Mouse (Mus musculus) MEL (cell line): ENCODE results near the gene Dnajc7. TPM values are rescaled to one million over a fixed set of nuclear protein-coding genes. Genes with fewer than 3 reads are reported as not detected.
"Not testable (repeated sequence)": the region's sequence is repeated elsewhere in the genome, so short reads cannot be mapped to it uniquely, and the experiment has no call there.

ENCODE experiments used
- DNase-seq: peaks from one replicate; pipeline ENCODE4 v3.0.0; 2011; ENCODE audit warnings: low read depth, low spot score
- H3K27ac ChIP-seq: 2 replicates; pipeline ENCODE4 v1.5.1; 2012; ENCODE audit warnings: low read depth, mild to moderate bottlenecking, control low read depth, low read length, moderate library complexity; ENCODE audit not compliant: control insufficient read depth
- H3K27me3 ChIP-seq, 2 experiments: fragments of 150-350 bp in 1 of 2; sonication (generic) in 1 of 2; 2 replicates each; pipeline ENCODE4 v1.6.1; 2012; ENCODE audit warnings: low read length in 2 of 2, mild to moderate bottlenecking in 2 of 2, improper control_type of control experiment in 1 of 2, moderate library complexity in 1 of 2; ENCODE audit not compliant: insufficient read depth in 2 of 2, control insufficient read depth in 1 of 2
- H3K36me3 ChIP-seq, 2 experiments: 2 replicates each; pipeline ENCODE4 v1.6.1; 2012 to 2014; ENCODE audit warnings: low read length in 2 of 2, improper control_type of control experiment in 1 of 2, inconsistent platforms in 1 of 2, mild to moderate bottlenecking in 1 of 2; ENCODE audit not compliant: insufficient read depth in 2 of 2, control insufficient read depth in 1 of 2
- H3K4me1 ChIP-seq, 2 experiments: fragments of 150-350 bp in 1 of 2; sonication (generic) in 1 of 2; 2 replicates each; pipeline ENCODE4 v1.6.1; 2012; ENCODE audit warnings: low read length in 2 of 2, improper control_type of control experiment in 1 of 2, mild to moderate bottlenecking in 1 of 2; ENCODE audit not compliant: insufficient read depth in 2 of 2, control insufficient read depth in 1 of 2
- H3K4me3 ChIP-seq, 2 experiments: fragments of 150-350 bp in 1 of 2; sonication (generic) in 1 of 2; 2 replicates each; pipeline ENCODE4 v1.5.1; 2012; ENCODE audit warnings: low read depth in 2 of 2, low read length in 2 of 2, mild to moderate bottlenecking in 2 of 2, moderate library complexity in 2 of 2, control low read depth in 1 of 2, improper control_type of control experiment in 1 of 2; ENCODE audit not compliant: control insufficient read depth in 1 of 2, insufficient read depth in 1 of 2
- H3K79me2 ChIP-seq: 2 replicates; pipeline ENCODE4 v1.6.1; 2012; ENCODE audit warnings: mild to moderate bottlenecking, low read length, moderate library complexity; ENCODE audit not compliant: control insufficient read depth, poor library complexity, insufficient read depth
- H3K9ac ChIP-seq: 2 replicates; pipeline ENCODE4 v1.6.1; 2012; ENCODE audit warnings: low read depth, mild to moderate bottlenecking, control low read depth, low read length, moderate library complexity; ENCODE audit not compliant: control insufficient read depth, poor library complexity, severe bottlenecking
- H3K9me3 ChIP-seq: fragments of 150-350 bp; sonication (generic); replicated peaks from 2 replicates; pipeline ENCODE4 v1.6.1; 2012; ENCODE audit warnings: mild to moderate bottlenecking, low read length, improper control_type of control experiment, moderate library complexity; ENCODE audit not compliant: insufficient read depth
- CHD2 ChIP-seq: IDR thresholded peaks from 2 replicates; pipeline ENCODE4 v1.6.1; 2011; ENCODE audit warnings: low read length, improper control_type of control experiment
- ELF1 ChIP-seq: IDR thresholded peaks from 2 replicates; pipeline ENCODE4 v1.6.1; 2014; ENCODE audit warnings: low read depth, mild to moderate bottlenecking, inconsistent platforms, low read length, improper control_type of control experiment, moderate library complexity
- EP300 ChIP-seq, 2 experiments: IDR thresholded peaks; 2 replicates each; pipeline ENCODE4 v1.6.1; 2011; ENCODE audit warnings: improper control_type of control experiment in 2 of 2, low read length in 2 of 2, low read depth in 1 of 2, mild to moderate bottlenecking in 1 of 2
- ETS1 ChIP-seq: IDR thresholded peaks from 2 replicates; pipeline ENCODE4 v1.6.1; 2012; ENCODE audit warnings: low read depth, mild to moderate bottlenecking, inconsistent platforms, low read length, improper control_type of control experiment, moderate library complexity
- GABPA ChIP-seq: IDR thresholded peaks from 2 replicates; pipeline ENCODE4 v1.6.1; 2012; ENCODE audit warnings: low read depth, mild to moderate bottlenecking, inconsistent platforms, low read length, improper control_type of control experiment, moderate library complexity
- GATA1 ChIP-seq: IDR thresholded peaks from 2 replicates; pipeline ENCODE4 v1.6.1; 2011; ENCODE audit warnings: low read depth, low read length, improper control_type of control experiment
- HCFC1 ChIP-seq: IDR thresholded peaks from 2 replicates; pipeline ENCODE4 v1.6.1; 2012; ENCODE audit warnings: low read depth, mild to moderate bottlenecking, inconsistent platforms, low read length, improper control_type of control experiment, moderate library complexity
- MAX ChIP-seq: IDR thresholded peaks from 2 replicates; pipeline ENCODE4 v1.6.1; 2011; ENCODE audit warnings: low read length, improper control_type of control experiment
- MEF2A ChIP-seq: IDR thresholded peaks from 2 replicates; pipeline ENCODE4 v1.6.1; 2014; ENCODE audit warnings: low read depth, mild to moderate bottlenecking, inconsistent platforms, low read length, improper control_type of control experiment; ENCODE audit not compliant: poor library complexity, insufficient replicate concordance, severe bottlenecking; ENCODE audit errors: extremely low read depth
- MXI1 ChIP-seq: IDR thresholded peaks from 2 replicates; pipeline ENCODE4 v1.6.1; 2011; ENCODE audit warnings: mild to moderate bottlenecking, low read depth, low read length, improper control_type of control experiment
- MYB ChIP-seq: IDR thresholded peaks from 2 replicates; pipeline ENCODE4 v1.6.1; 2011; ENCODE audit warnings: mild to moderate bottlenecking, low read depth, low read length, improper control_type of control experiment
- MYC ChIP-seq: IDR thresholded peaks from 2 replicates; pipeline ENCODE4 v1.6.1; 2011; ENCODE audit warnings: low read depth, mild to moderate bottlenecking, low read length, improper control_type of control experiment, moderate library complexity
- NRF1 ChIP-seq: IDR thresholded peaks from 2 replicates; pipeline ENCODE4 v1.6.1; 2014; ENCODE audit warnings: low read depth, mild to moderate bottlenecking, inconsistent platforms, low read length, improper control_type of control experiment, moderate library complexity; ENCODE audit not compliant: poor library complexity, insufficient read depth, severe bottlenecking
- RAD21 ChIP-seq: IDR thresholded peaks from 2 replicates; pipeline ENCODE4 v1.6.1; 2011; ENCODE audit warnings: mild to moderate bottlenecking, low read depth, low read length, improper control_type of control experiment
- RCOR1 ChIP-seq: IDR thresholded peaks from 2 replicates; pipeline ENCODE4 v1.6.1; 2012; ENCODE audit warnings: low read depth, mild to moderate bottlenecking, inconsistent platforms, low read length, improper control_type of control experiment
- SIN3A ChIP-seq: IDR thresholded peaks from 2 replicates; pipeline ENCODE4 v1.6.1; 2012; ENCODE audit warnings: low read length, improper control_type of control experiment, inconsistent platforms
- SMC3 ChIP-seq: IDR thresholded peaks from 2 replicates; pipeline ENCODE4 v1.6.1; 2011; ENCODE audit warnings: low read depth, low read length, improper control_type of control experiment
- TAL1 ChIP-seq: IDR thresholded peaks from 2 replicates; pipeline ENCODE4 v1.6.1; 2012; ENCODE audit warnings: mild to moderate bottlenecking, inconsistent platforms, low read length, moderate library complexity, mixed read lengths
- TCF12 ChIP-seq: IDR thresholded peaks from 2 replicates; pipeline ENCODE4 v1.6.1; 2014; ENCODE audit warnings: low read depth, mild to moderate bottlenecking, inconsistent platforms, low read length, improper control_type of control experiment, moderate library complexity
- UBTF ChIP-seq: IDR thresholded peaks from 2 replicates; pipeline ENCODE4 v1.6.1; 2012; ENCODE audit warnings: low read depth, mild to moderate bottlenecking, inconsistent platforms, low read length, improper control_type of control experiment, moderate library complexity, borderline replicate concordance; ENCODE audit not compliant: insufficient read depth
- USF1 ChIP-seq: IDR thresholded peaks from 2 replicates; pipeline ENCODE4 v1.6.1; 2014; ENCODE audit warnings: low read depth, mild to moderate bottlenecking, inconsistent platforms, low read length, improper control_type of control experiment, moderate library complexity
- USF2 ChIP-seq, 2 experiments: IDR thresholded peaks; 2 replicates each; pipeline ENCODE4 v1.6.1; 2011 to 2012; ENCODE audit warnings: improper control_type of control experiment in 2 of 2, low read length in 2 of 2, borderline replicate concordance in 1 of 2, inconsistent platforms in 1 of 2, low read depth in 1 of 2, mild to moderate bottlenecking in 1 of 2; ENCODE audit not compliant: insufficient read depth in 1 of 2
- ZC3H11A ChIP-seq: IDR thresholded peaks from 2 replicates; pipeline ENCODE4 v1.6.1; 2012; ENCODE audit warnings: low read depth, mild to moderate bottlenecking, inconsistent platforms, low read length, improper control_type of control experiment
- ZMIZ1 ChIP-seq: IDR thresholded peaks from 2 replicates; pipeline ENCODE4 v1.6.1; 2012; ENCODE audit warnings: low read depth, mild to moderate bottlenecking, inconsistent platforms, low read length, improper control_type of control experiment, moderate library complexity
- ZNF384 ChIP-seq: IDR thresholded peaks from 2 replicates; pipeline ENCODE4 v1.6.1; 2012; ENCODE audit warnings: low read depth, mild to moderate bottlenecking, inconsistent platforms, low read length, improper control_type of control experiment
- polyA plus RNA-seq, 2 experiments: library from polyadenylated mRNA; stranded (reverse) in 1 of 2; unstranded in 1 of 2; fragments of >175 nt in 1 of 2; fragments of >200 nt in 1 of 2; gene quantifications; 2 replicates each; pipeline versions ENCODE4 v1.2.1 to v1.2.4; 2012; ENCODE audit warnings: low replicate concordance in 2 of 2, low read depth in 1 of 2; ENCODE audit not compliant: insufficient read length in 2 of 2, insufficient read depth in 1 of 2, missing spikeins in 1 of 2
- total RNA-seq: library from RNA; depleted of rRNA; stranded (reverse); fragments of 300-350 nt; gene quantifications from 2 replicates; pipeline ENCODE4 v1.2.3, GENCODE M21; 2012

The Dnajc7 gene
- total and polyA plus RNA-seq, 3 experiments, result 230 to 452 (median 346) TPM

DNA sequence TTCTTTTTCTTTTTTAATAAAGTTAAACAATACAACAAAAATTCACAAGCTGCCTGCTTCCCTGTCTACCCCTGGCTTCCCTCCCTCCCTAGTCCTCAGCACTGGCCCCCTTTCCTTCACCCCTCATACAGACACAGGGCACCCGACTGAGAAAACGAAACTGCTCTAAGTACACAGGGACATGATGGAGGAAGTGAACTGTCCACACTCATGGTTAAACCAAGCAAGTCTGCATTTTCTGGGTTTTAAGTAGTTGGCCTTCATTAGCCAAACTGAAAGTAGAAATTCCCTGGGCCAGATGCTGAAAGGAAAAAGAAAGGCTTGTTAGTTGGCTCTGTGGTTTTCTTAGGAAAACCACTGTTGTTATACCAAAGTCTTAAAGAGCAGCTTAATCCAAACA is 37.1 kb downstream of the Dnajc7 start:
- no peak for DNase-seq
- peaks cover 7 to 11% of the 10 kb centered on the region in 2 experiments for H3K4me1 ChIP-seq
- H3K27me3 ChIP-seq, result no peaks in the 10 kb centered on the region
- H3K4me3 ChIP-seq, result no peak overlapping the region
- H3K36me3 ChIP-seq, result peaks cover 13 to 25% of the 10 kb centered on the region in 2 experiments
- H3K79me2 ChIP-seq, result no peaks in the 10 kb centered on the region
- H3K9ac ChIP-seq, result no peak overlapping the region
- H3K27ac ChIP-seq, result no peak overlapping the region
- TF ChIP-seq ETS1 (no peak), SMC3 (no peak), EP300 (IDR thresholded peaks at IDR 0.05; ENCODE audit: low read depth in 1 of 2, low read length in 2 of 2) (no peak), ZMIZ1 (no peak), MYC (no peak), MEF2A (no peak), ZC3H11A (no peak), NRF1 (no peak), TAL1 (no peak), RAD21 (no peak), SIN3A (no peak), GABPA (no peak), MYB (no peak)
- H3K9me3 ChIP-seq, result no peaks in the 10 kb centered on the region

DNA sequence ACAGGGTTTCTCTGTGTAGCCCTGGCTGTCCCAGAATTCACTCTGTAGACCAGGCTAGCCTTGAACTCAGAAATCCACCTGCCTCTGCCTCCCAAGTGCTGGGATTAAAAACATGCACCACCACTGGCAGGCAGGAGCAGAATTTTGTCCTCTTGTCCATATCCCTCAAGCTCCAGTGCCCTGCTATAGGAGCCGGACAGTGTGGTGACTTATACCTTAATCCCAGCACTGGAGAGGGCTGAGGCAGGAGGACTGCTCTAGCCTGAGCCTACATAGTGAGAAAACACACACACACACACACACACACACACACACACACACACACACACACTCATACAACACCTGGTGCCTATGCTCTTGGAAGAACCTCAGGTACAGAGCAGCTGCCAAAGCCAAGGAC is 37.6 kb downstream of the Dnajc7 start:
- H3K9ac ChIP-seq, H3K9me3 ChIP-seq, H3K27me3 ChIP-seq, H3K4me3 ChIP-seq, H3K79me2 ChIP-seq, DNase-seq: not testable (repeated sequence)
- peak overlapping the region; percentile 20; the same call in 1 of the 2 replicates for H3K27ac ChIP-seq
- H3K36me3 ChIP-seq, result peaks cover 13 to 25% of the 10 kb centered on the region in 2 experiments
- peaks cover 7 to 11% of the 10 kb centered on the region in 2 experiments for H3K4me1 ChIP-seq

DNA sequence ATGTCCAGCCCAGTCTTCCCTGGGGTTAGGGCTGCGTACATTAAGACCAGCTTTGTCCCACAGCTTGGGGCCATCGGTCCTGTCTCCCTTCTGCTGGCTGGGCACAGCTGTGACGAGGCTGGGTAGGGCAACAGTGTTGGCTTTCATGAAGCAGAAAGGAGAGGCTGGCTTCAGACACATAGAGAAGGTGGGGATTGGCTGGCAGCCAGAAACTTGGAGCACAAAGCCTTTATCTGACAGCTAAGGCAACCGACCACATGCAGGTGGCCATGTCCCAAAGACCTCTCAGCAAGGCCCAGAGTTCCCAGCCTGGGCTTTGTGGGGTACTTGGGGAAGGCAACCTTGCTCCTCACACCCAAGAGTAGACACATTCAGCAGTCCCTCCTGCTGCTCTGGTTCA is 38.2 kb downstream of the Dnajc7 start:
- H3K9me3 ChIP-seq, result no peaks in the 10 kb centered on the region
- peak overlapping the region; percentile 20; the same call in 1 of the 2 replicates for H3K27ac ChIP-seq
- no peak overlapping the region for H3K9ac ChIP-seq
- no peak for TF ChIP-seq RAD21
- TF ChIP-seq EP300 (IDR thresholded peaks at IDR 0.05; ENCODE audit: low read depth in 1 of 2, low read length in 2 of 2), result peak; percentile 73 to 79
- peak; percentile 83 for TF ChIP-seq MYC
- 0 out of 2 replicates have a peak, but pooled peaks have one; percentile 39 for TF ChIP-seq HCFC1
- TF ChIP-seq SIN3A, result peak; percentile 90
- peak; percentile 80 for TF ChIP-seq MAX
- peak; percentile 86 for TF ChIP-seq TCF12
- no peak for TF ChIP-seq ELF1
- TF ChIP-seq UBTF, result no peak
- TF ChIP-seq USF1, result no peak
- peak; percentile 49; the same call in 1 of the 2 replicates for TF ChIP-seq TAL1
- TF ChIP-seq CHD2, result 0 out of 2 replicates have a peak, but pooled peaks have one; percentile 14
- TF ChIP-seq USF2 (IDR thresholded peaks at IDR 0.05; ENCODE audit: borderline replicate concordance in 1 of 2, insufficient read depth in 1 of 2, low read depth in 1 of 2, low read length in 2 of 2), result no peak
- TF ChIP-seq MXI1, result peak; percentile 94
- TF ChIP-seq RCOR1, result 0 out of 2 replicates have a peak, but pooled peaks have one; percentile 48
- TF ChIP-seq ZNF384, result peak; percentile 28; the same call in 1 of the 2 replicates
- peak; percentile 74 for TF ChIP-seq GATA1
- TF ChIP-seq ETS1, result peak; percentile 72
- TF ChIP-seq MYB, result 0 out of 2 replicates have a peak, but pooled peaks have one; percentile 42
- peaks cover 7 to 11% of the 10 kb centered on the region in 2 experiments for H3K4me1 ChIP-seq
- DNase-seq, result peak; percentile 94
- peaks cover 13 to 23% of the 10 kb centered on the region in 2 experiments for H3K36me3 ChIP-seq
- H3K4me3 ChIP-seq, result no peak overlapping the region
- no peaks in the 10 kb centered on the region for H3K79me2 ChIP-seq
- H3K27me3 ChIP-seq, result no peaks in the 10 kb centered on the region
